ENCODE assay signal across 11 mouse cellular contexts in the genomic region with DNA sequence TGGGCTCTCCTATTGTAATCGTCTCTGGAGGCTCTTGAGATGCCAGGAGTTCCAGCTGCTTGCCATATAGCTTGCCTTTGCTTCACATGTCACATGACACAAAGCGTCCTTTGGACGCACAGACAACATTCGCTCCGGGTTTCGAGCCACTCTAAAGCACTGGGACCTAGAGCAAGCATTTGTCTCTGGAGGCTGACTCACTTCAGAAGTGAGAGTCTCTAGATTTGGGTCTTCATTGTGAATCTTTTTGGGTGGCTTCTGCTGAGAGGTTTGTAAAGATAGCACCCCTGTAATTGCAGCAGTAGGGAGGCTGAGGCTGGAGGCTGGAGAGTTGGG. TPM values are rescaled to one million over a fixed set of nuclear protein-coding genes. Genes with fewer than 3 reads are reported as not detected.
DNase-seq lines count a peak whose midpoint lies in the region; ATAC-seq and TF ChIP-seq lines count a peak whose summit lies in the region.
"Had no signal": no experiment of that assay in that cellular context is flagged by ENCODE, and none has a peak within 500 bp of the region (broad histone marks: within the 10 kb centered on the region; RNA-seq: fewer than 3 reads in every experiment).

No protein-coding gene starts in this region.

- TF ChIP-seq CTCF in kidney, adult 2 months (conservative IDR thresholded peaks at IDR 0.05; ENCODE audit: insufficient read depth, insufficient read length, low read depth, low read length): no peak
- TF ChIP-seq CTCF in MEL (IDR thresholded peaks at IDR 0.05 in 2 of 3, conservative IDR thresholded peaks at IDR 0.05 in 1 of 3; ENCODE audit: control insufficient read depth in 1 of 3, insufficient read depth in 1 of 3, low read depth in 2 of 3, low read length in 3 of 3, poor library complexity in 1 of 3, severe bottlenecking in 1 of 3): no peak

- H3K4me1 ChIP-seq in forebrain, embryonic 10.5 days: peaks cover 57% of the 10 kb centered on the region
- H3K4me1 ChIP-seq in forebrain, embryonic 16.5 days (replicated peaks; ENCODE audit: control insufficient read depth, insufficient read depth, low read length): peaks cover 39% of the 10 kb centered on the region
- H3K4me1 ChIP-seq in kidney, adult 2 months (ENCODE audit: control insufficient read depth, insufficient read depth, low read length): peaks cover 27% of the 10 kb centered on the region
- peaks cover 6 to 37% of the 10 kb centered on the region in 2 experiments for H3K4me1 ChIP-seq in MEL (ENCODE audit: control insufficient read depth in 1 of 2, insufficient read depth in 2 of 2, low read length in 2 of 2)
- peaks cover 69% of the 10 kb centered on the region for H3K4me1 ChIP-seq in liver, embryonic 15.5 days (replicated peaks)

- peak overlapping the region; percentile 45 for H3K27ac ChIP-seq in forebrain, embryonic 10.5 days
- no peak overlapping the region for H3K27ac ChIP-seq in forebrain, embryonic 16.5 days (ENCODE audit: low read length)
- H3K27ac ChIP-seq in kidney, adult 2 months (ENCODE audit: insufficient read depth, low read depth, low read length): peak overlapping the region; percentile 82; the same call in 1 of the 2 replicates
- H3K27ac ChIP-seq in MEL (ENCODE audit: control insufficient read depth, low read depth, low read length): peak overlapping the region; percentile 93
- peak overlapping the region; percentile 99 for H3K27ac ChIP-seq in liver, embryonic 15.5 days (replicated peaks)

- peaks cover 15% of the 10 kb centered on the region for H3K36me3 ChIP-seq in forebrain, embryonic 10.5 days (replicated peaks)
- H3K36me3 ChIP-seq in forebrain, embryonic 16.5 days (ENCODE audit: control insufficient read depth, insufficient read depth): no peaks in the 10 kb centered on the region
- H3K36me3 ChIP-seq in kidney, adult 2 months (ENCODE audit: control insufficient read depth, insufficient read depth, low read length): no peaks in the 10 kb centered on the region
- H3K36me3 ChIP-seq in MEL (ENCODE audit: control insufficient read depth in 1 of 2, insufficient read depth in 2 of 2, low read length in 2 of 2): peaks cover 0 to 36% of the 10 kb centered on the region in 2 experiments; a peak in 2 of 4 replicates
- 0 out of 2 replicates have a peak, but pooled peaks cover under 1% of the 10 kb centered on the region for H3K36me3 ChIP-seq in liver, embryonic 15.5 days (replicated peaks)

- TF ChIP-seq POLR2A in kidney, adult 2 months (IDR thresholded peaks at IDR 0.05; ENCODE audit: low read depth, low read length): no peak
- TF ChIP-seq POLR2A in MEL (IDR thresholded peaks at IDR 0.05; ENCODE audit: control insufficient read depth in 1 of 2, insufficient read depth in 1 of 2, low read depth in 1 of 2, low read length in 2 of 2, poor library complexity in 1 of 2): no peak

- H3K9ac ChIP-seq in forebrain, embryonic 16.5 days (replicated peaks; ENCODE audit: low read depth, low read length): no peak overlapping the region
- peak overlapping the region; percentile 78 for H3K9ac ChIP-seq in MEL (ENCODE audit: control insufficient read depth, low read depth, low read length, poor library complexity, severe bottlenecking)
- peak overlapping the region; percentile 47; the same call in 1 of the 2 replicates for H3K9ac ChIP-seq in liver, embryonic 15.5 days
- H3K9ac ChIP-seq: embryonic facial prominence, embryonic 12.5 days had no signal

- TF ChIP-seq RAD21 in MEL (IDR thresholded peaks at IDR 0.05; ENCODE audit: low read depth, low read length): no peak

- no peaks in the 10 kb centered on the region for H3K9me3 ChIP-seq in forebrain, embryonic 10.5 days
- no peaks in the 10 kb centered on the region for H3K9me3 ChIP-seq in forebrain, embryonic 16.5 days (ENCODE audit: control insufficient read depth, low read length)
- H3K9me3 ChIP-seq in MEL (replicated peaks; ENCODE audit: insufficient read depth, low read length): no peaks in the 10 kb centered on the region
- no peaks in the 10 kb centered on the region for H3K9me3 ChIP-seq in liver, embryonic 15.5 days (replicated peaks)
- H3K9me3 ChIP-seq: embryonic facial prominence, embryonic 12.5 days had no signal

- DNase-seq in forebrain, embryonic 10.5 days (ENCODE audit: extremely low spot score, low spot score): no peak
- no peak for DNase-seq in kidney, adult 2 months
- no peak for DNase-seq in kidney, postnatal 10 days
- DNase-seq in MEL (ENCODE audit: low read depth, low spot score): no peak
- DNase-seq in adrenal gland, postnatal 4 days (ENCODE audit: low spot score in 2 of 2): no peak
- DNase-seq in B cell, adult 2 months: no peak
- DNase-seq: heart, adult 18-20 months; lung, postnatal 36 days had no signal

- H3K4me3 ChIP-seq in forebrain, embryonic 10.5 days: no peak overlapping the region
- H3K4me3 ChIP-seq in forebrain, embryonic 16.5 days (replicated peaks; ENCODE audit: low read length): no peak overlapping the region
- H3K4me3 ChIP-seq in kidney, adult 2 months (ENCODE audit: insufficient read depth, low read depth, low read length): no peak overlapping the region
- peak overlapping the region; percentile 52 to 60 for H3K4me3 ChIP-seq in MEL (ENCODE audit: control insufficient read depth in 1 of 2, insufficient read depth in 1 of 2, low read depth in 2 of 2, low read length in 2 of 2)
- peak overlapping the region; percentile 51; the same call in 1 of the 2 replicates for H3K4me3 ChIP-seq in liver, embryonic 15.5 days (replicated peaks)

- no peak overlapping the region for H3K4me2 ChIP-seq in forebrain, embryonic 16.5 days (ENCODE audit: low read length)
- H3K4me2 ChIP-seq in liver, embryonic 15.5 days: peak overlapping the region; percentile 79

- WGBS in forebrain, embryonic 10.5 days: 90% methylated on average over 6 of the region's 6 CpGs
- 91% methylated on average over 6 of the region's 6 CpGs for WGBS in forebrain, embryonic 16.5 days
- 87% methylated on average over 6 of the region's 6 CpGs for whole genome bisulfite sequencing in kidney, adult 2 months
- WGBS in liver, embryonic 15.5 days (ENCODE audit: insufficient replicate concordance): 86% methylated on average over 6 of the region's 6 CpGs

- no peak for TF ChIP-seq EP300 in MEL (IDR thresholded peaks at IDR 0.05; ENCODE audit: low read depth in 1 of 2, low read length in 2 of 2)

- peaks cover 38% of the 10 kb centered on the region for H3K79me2 ChIP-seq in MEL (ENCODE audit: control insufficient read depth, insufficient read depth, low read length, poor library complexity)

- no peak for ATAC-seq in forebrain, embryonic 16.5 days
- ATAC-seq in liver, embryonic 15.5 days (ENCODE audit: insufficient read depth): no peak

- H3K27me3 ChIP-seq in forebrain, embryonic 10.5 days (ENCODE audit: poor library complexity, severe bottlenecking): no peaks in the 10 kb centered on the region
- no peaks in the 10 kb centered on the region for H3K27me3 ChIP-seq in forebrain, embryonic 16.5 days (replicated peaks; ENCODE audit: control insufficient read depth, insufficient read depth, low read length)
- no peaks in the 10 kb centered on the region for H3K27me3 ChIP-seq in kidney, adult 2 months (replicated peaks; ENCODE audit: control insufficient read depth, insufficient read depth, low read length)
- H3K27me3 ChIP-seq in MEL (ENCODE audit: control insufficient read depth in 1 of 2, insufficient read depth in 2 of 2, low read length in 2 of 2): no peaks in the 10 kb centered on the region
- H3K27me3 ChIP-seq in liver, embryonic 15.5 days: no peaks in the 10 kb centered on the region
- H3K27me3 ChIP-seq: embryonic facial prominence, embryonic 12.5 days had no signal

RNA-seq across cellular contexts. Expression of gene Ube2v1, which starts 1.6 kb away (rescaled TPM):
- 414 and 416 TPM in 2 replicates for polyA plus RNA-seq in forebrain, embryonic 10.5 days (2016; fragmentation: Nextera tagmentation; extraction: Ambion mirVana)
- polyA plus RNA-seq in forebrain, embryonic 16.5 days (2015; fragmentation: Nextera tagmentation; extraction: Ambion mirVana): 273 and 281 TPM in 2 replicates
- 108 and 114 TPM in 2 replicates for polyA plus RNA-seq in kidney, adult 2 months (2012; rRNA removed)
- total RNA-seq in MEL (2012; rRNA removed): 156 and 164 TPM in 2 replicates
- 100 to 1,000 TPM in 1 of 2 experiments, not detected in 1; 343 TPM for polyA plus RNA-seq in MEL (2012; ENCODE audit: insufficient read depth in 1 of 2, insufficient read length in 2 of 2, low read depth in 1 of 2, low replicate concordance in 2 of 2, missing spikeins in 1 of 2)
- polyA plus RNA-seq in liver, embryonic 15.5 days (2015; fragmentation: Nextera tagmentation; extraction: Ambion mirVana): 187 and 195 TPM in 2 replicates
- 100 to 1,000 TPM; 194 to 200 TPM for total RNA-seq in adrenal gland, postnatal 4 days (2021)

RNA-seq across cellular contexts. Expression of gene Gm20431, which starts 27.8 kb away (rescaled TPM):
- polyA plus RNA-seq in forebrain, embryonic 10.5 days (2016; fragmentation: Nextera tagmentation; extraction: Ambion mirVana): 2.7 and 4.9 TPM in 2 replicates
- 8.2 and 11.7 TPM in 2 replicates for polyA plus RNA-seq in forebrain, embryonic 16.5 days (2015; fragmentation: Nextera tagmentation; extraction: Ambion mirVana)
- 30.7 and 31.8 TPM in 2 replicates for polyA plus RNA-seq in kidney, adult 2 months (2012; rRNA removed)
- total RNA-seq in MEL (2012; rRNA removed): 5.2 and 8.1 TPM in 2 replicates
- polyA plus RNA-seq in MEL (2012; ENCODE audit: insufficient read depth in 1 of 2, insufficient read length in 2 of 2, low read depth in 1 of 2, low replicate concordance in 2 of 2, missing spikeins in 1 of 2): 1 to 10 TPM in 1 of 2 experiments, not detected in 1; 5.9 TPM
- polyA plus RNA-seq in liver, embryonic 15.5 days (2015; fragmentation: Nextera tagmentation; extraction: Ambion mirVana): 0.63 TPM in 1 of 2 replicates, not detected in the other
- 10 to 100 TPM; 18.2 to 23.0 TPM for total RNA-seq in adrenal gland, postnatal 4 days (2021)

RNA-seq across cellular contexts. Expression of gene Cebpb, which starts 55.2 kb away (rescaled TPM):
- 0.33 and 0.44 TPM in 2 replicates for polyA plus RNA-seq in forebrain, embryonic 10.5 days (2016; fragmentation: Nextera tagmentation; extraction: Ambion mirVana)
- 0.32 and 0.56 TPM in 2 replicates for polyA plus RNA-seq in forebrain, embryonic 16.5 days (2015; fragmentation: Nextera tagmentation; extraction: Ambion mirVana)
- 45.3 and 70.3 TPM in 2 replicates for polyA plus RNA-seq in kidney, adult 2 months (2012; rRNA removed)
- 9.9 and 20.8 TPM in 2 replicates for total RNA-seq in MEL (2012; rRNA removed)
- polyA plus RNA-seq in MEL (2012; ENCODE audit: insufficient read depth in 1 of 2, insufficient read length in 2 of 2, low read depth in 1 of 2, low replicate concordance in 2 of 2, missing spikeins in 1 of 2): 10 to 100 TPM in 1 of 2 experiments, not detected in 1; 10.7 TPM
- polyA plus RNA-seq in liver, embryonic 15.5 days (2015; fragmentation: Nextera tagmentation; extraction: Ambion mirVana): 13.0 and 14.0 TPM in 2 replicates
- total RNA-seq in adrenal gland, postnatal 4 days (2021): 100 to 1,000 TPM; 229 to 255 TPM

RNA-seq across cellular contexts. Expression of gene Tmem189, which starts 56.1 kb away (rescaled TPM):
- polyA plus RNA-seq in forebrain, embryonic 10.5 days (2016; fragmentation: Nextera tagmentation; extraction: Ambion mirVana): 31.5 and 34.2 TPM in 2 replicates
- polyA plus RNA-seq in forebrain, embryonic 16.5 days (2015; fragmentation: Nextera tagmentation; extraction: Ambion mirVana): 30.2 and 30.6 TPM in 2 replicates
- 288 and 414 TPM in 2 replicates for polyA plus RNA-seq in kidney, adult 2 months (2012; rRNA removed)
- total RNA-seq in MEL (2012; rRNA removed): 18.2 and 21.7 TPM in 2 replicates
- 10 to 100 TPM in 1 of 2 experiments, not detected in 1; 46.5 TPM for polyA plus RNA-seq in MEL (2012; ENCODE audit: insufficient read depth in 1 of 2, insufficient read length in 2 of 2, low read depth in 1 of 2, low replicate concordance in 2 of 2, missing spikeins in 1 of 2)
- 17.4 and 18.2 TPM in 2 replicates for polyA plus RNA-seq in liver, embryonic 15.5 days (2015; fragmentation: Nextera tagmentation; extraction: Ambion mirVana)
- total RNA-seq in adrenal gland, postnatal 4 days (2021): 10 to 100 TPM; 32.9 to 35.4 TPM

Comparison
In these comparisons a context has a peak if more than half of its experiments do, and no peak if none do; other contexts are left out.
1. H3K4me3 ChIP-seq: peak in MEL (2 of 2) and liver, embryonic 15.5 days (single experiment); none in forebrain, embryonic 10.5 days (single experiment), forebrain, embryonic 16.5 days (single experiment) and kidney, adult 2 months (single experiment).